Mouse (Mus musculus) heart, postnatal 0 days (tissue): Measurements from ENCODE around the gene Hoxc9.

ENCODE experiments used
- CTCF ChIP-seq: IDR thresholded peaks from 2 replicates; pipeline ENCODE4 v1.5.1; 2016; ENCODE audit warnings: antibody characterized with exemption, control low read depth, low read depth
- EP300 ChIP-seq: IDR thresholded peaks from 2 replicates; pipeline ENCODE4 v1.6.1; 2016; ENCODE audit warnings: antibody characterized with exemption, low read depth

- TF ChIP-seq EP300 (no peak), CTCF (no peak)
Observed at GRCm38 (mm10) chr15:102962492-102962891, 13.7 kb upstream of the Hoxc9 start.
